19 mouse cellular contexts compared by ENCODE assay signal in the genomic region with DNA sequence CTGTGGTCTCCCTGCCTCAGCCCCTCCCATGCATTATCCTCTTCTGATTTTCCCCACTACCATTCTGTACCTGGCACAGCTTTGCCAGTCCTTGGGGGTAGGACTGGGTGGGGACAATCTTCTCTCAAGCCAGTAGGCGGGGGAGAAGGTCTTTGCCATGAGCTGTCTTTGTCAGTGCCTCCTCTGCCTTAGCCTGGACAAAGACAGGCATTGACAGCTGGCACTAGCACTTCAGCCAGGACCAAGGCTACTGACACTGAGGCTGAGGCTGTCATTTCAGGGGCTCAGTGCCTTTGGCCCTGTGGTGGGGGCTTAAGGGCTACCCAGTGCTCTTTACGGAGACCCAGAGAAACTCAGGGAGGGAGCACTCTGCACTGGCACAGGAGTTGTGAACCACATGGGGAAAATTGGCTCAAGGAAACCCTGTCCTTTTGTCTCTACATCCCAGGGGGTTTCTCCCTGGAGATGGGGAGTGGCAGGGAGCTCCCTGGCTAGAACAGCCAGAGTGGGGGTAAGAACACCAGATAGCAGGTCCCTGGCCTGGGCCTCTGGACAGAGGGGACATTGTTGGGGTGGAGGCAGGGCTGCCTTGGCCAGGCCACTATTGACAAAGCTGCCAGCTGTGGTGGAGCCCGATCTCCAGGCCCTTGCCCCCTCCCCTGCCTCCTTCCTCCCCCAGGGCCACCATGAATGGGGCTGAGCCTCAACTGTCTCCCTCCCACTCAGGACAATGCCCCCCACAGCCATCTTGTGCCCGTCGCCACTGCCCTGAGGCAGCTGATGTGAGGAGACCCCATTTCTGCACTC. TPM values are rescaled to one million over a fixed set of nuclear protein-coding genes. Genes with fewer than 3 reads are reported as not detected.
DNase-seq lines count a peak whose midpoint lies in the region; ATAC-seq and TF ChIP-seq lines count a peak whose summit lies in the region.
"Had no signal": no experiment of that assay in that cellular context is flagged by ENCODE, and none has a peak within 500 bp of the region (broad histone marks: within the 10 kb centered on the region; RNA-seq: fewer than 3 reads in every experiment).

A gene (plus strand): TSS at position 757 of the 807 bp plus-strand sequence.

- no peak within 1 kb of the TSS for H3K9ac ChIP-seq in midbrain, postnatal 0 days (replicated peaks; ENCODE audit: low read length, poor library complexity, severe bottlenecking)
- no peak within 1 kb of the TSS for H3K9ac ChIP-seq in midbrain, embryonic 14.5 days (replicated peaks; ENCODE audit: low read length)
- H3K9ac ChIP-seq: limb, embryonic 15.5 days; liver, embryonic 15.5 days; midbrain, embryonic 13.5 days had no signal

- no peak within 1 kb of the TSS for H3K4me3 ChIP-seq in midbrain, postnatal 0 days (ENCODE audit: low read depth, low read length)
- no peak within 1 kb of the TSS for H3K4me3 ChIP-seq in midbrain, embryonic 14.5 days (replicated peaks; ENCODE audit: low read depth, low read length)
- H3K4me3 ChIP-seq: embryonic facial prominence, embryonic 10.5 days; hindbrain, embryonic 10.5 days; limb, embryonic 15.5 days; liver, embryonic 15.5 days; midbrain, embryonic 13.5 days had no signal

- no peaks in the 10 kb centered on the region for H3K4me1 ChIP-seq in midbrain, postnatal 0 days (ENCODE audit: insufficient read depth, low read length)
- no peaks in the 10 kb centered on the region for H3K4me1 ChIP-seq in midbrain, embryonic 14.5 days (ENCODE audit: control insufficient read depth, insufficient read depth, low read length)
- H3K4me1 ChIP-seq: embryonic facial prominence, embryonic 10.5 days; limb, embryonic 15.5 days; liver, embryonic 15.5 days; midbrain, embryonic 13.5 days had no signal

- DNase-seq in frontal cortex, adult 2 months (ENCODE audit: extremely low spot score in 1 of 2, low spot score in 1 of 2), result no peak
- DNase-seq in frontal cortex, postnatal 14 days (ENCODE audit: low spot score in 2 of 2), result no peak
- DNase-seq in midbrain, postnatal 0 days (ENCODE audit: low spot score), result peak; percentile 27
- no peak for DNase-seq in midbrain, embryonic 14.5 days
- DNase-seq in layer of hippocampus, adult 18-20 months (ENCODE audit: low spot score in 2 of 2), result peak in 1 of 2 experiments; percentile 30
- no peak for DNase-seq in layer of hippocampus, postnatal 25 days (ENCODE audit: extremely low spot score in 1 of 2, low spot score in 1 of 2)
- no peak for DNase-seq in urinary bladder, postnatal 36 days (ENCODE audit: low spot score in 2 of 2)
- no peak for DNase-seq in kidney, postnatal 25 days
- DNase-seq: kidney, adult 8-10 months; kidney, postnatal 14 days; retina, postnatal 1 day; thymus, adult 18-20 months; thymus, postnatal 4 days had no signal

- H3K4me2 ChIP-seq in midbrain, postnatal 0 days (ENCODE audit: low read depth, low read length, poor library complexity, severe bottlenecking), result no peak within 1 kb of the TSS
- no peak within 1 kb of the TSS for H3K4me2 ChIP-seq in midbrain, embryonic 14.5 days (ENCODE audit: low read length)
- H3K4me2 ChIP-seq: limb, embryonic 15.5 days; liver, embryonic 15.5 days; midbrain, embryonic 13.5 days had no signal

- no peaks in the 10 kb centered on the region for H3K36me3 ChIP-seq in midbrain, postnatal 0 days (ENCODE audit: insufficient read depth, low read length)
- no peaks in the 10 kb centered on the region for H3K36me3 ChIP-seq in midbrain, embryonic 14.5 days (ENCODE audit: control insufficient read depth, insufficient read depth, low read length)
- H3K36me3 ChIP-seq: embryonic facial prominence, embryonic 10.5 days; hindbrain, embryonic 10.5 days; limb, embryonic 15.5 days; liver, embryonic 15.5 days; midbrain, embryonic 13.5 days had no signal

- WGBS in midbrain, postnatal 0 days, result 53% methylated on average over 5 of the region's 5 CpGs
- WGBS in midbrain, embryonic 14.5 days, result 58% methylated on average over 5 of the region's 5 CpGs

- ATAC-seq in midbrain, postnatal 0 days (ENCODE audit: low FRiP score), result peak; percentile 66
- ATAC-seq in midbrain, embryonic 14.5 days (ENCODE audit: low FRiP score, low TSS enrichment), result no peak
- ATAC-seq: lung, postnatal 0 days; midbrain, embryonic 13.5 days had no signal

- no peak for TF ChIP-seq CTCF in midbrain, postnatal 0 days (IDR thresholded peaks at IDR 0.05)

- no peaks in the 10 kb centered on the region for H3K9me3 ChIP-seq in midbrain, postnatal 0 days (ENCODE audit: low read length)
- H3K9me3 ChIP-seq in midbrain, embryonic 14.5 days (ENCODE audit: control insufficient read depth, low read length), result no peaks in the 10 kb centered on the region
- H3K9me3 ChIP-seq: embryonic facial prominence, embryonic 10.5 days; hindbrain, embryonic 10.5 days; limb, embryonic 15.5 days; liver, embryonic 15.5 days; midbrain, embryonic 13.5 days had no signal

- H3K27ac ChIP-seq in midbrain, postnatal 0 days (ENCODE audit: low read depth, low read length), result no peak within 1 kb of the TSS
- no peak within 1 kb of the TSS for H3K27ac ChIP-seq in midbrain, embryonic 14.5 days (replicated peaks; ENCODE audit: low read depth, low read length)
- H3K27ac ChIP-seq: embryonic facial prominence, embryonic 10.5 days; hindbrain, embryonic 10.5 days; limb, embryonic 15.5 days; liver, embryonic 15.5 days; midbrain, embryonic 13.5 days had no signal

- H3K27me3 ChIP-seq in midbrain, postnatal 0 days (ENCODE audit: insufficient read depth, low read length), result no peaks in the 10 kb centered on the region
- H3K27me3 ChIP-seq in midbrain, embryonic 14.5 days (ENCODE audit: control insufficient read depth, insufficient read depth, low read length), result no peaks in the 10 kb centered on the region
- H3K27me3 ChIP-seq: liver, embryonic 15.5 days; midbrain, embryonic 13.5 days had no signal

RNA-seq across cellular contexts. Expression of the gene that starts here (rescaled TPM):
- polyA plus RNA-seq in frontal cortex, adult 2 months (2012; rRNA removed), result 11.4 and 12.2 TPM in 2 replicates
- 1.5 and 4.0 TPM in 2 replicates for total RNA-seq in midbrain, postnatal 0 days (2014; rRNA removed)
- polyA plus RNA-seq in midbrain, postnatal 0 days (2015; fragmentation: Nextera tagmentation; extraction: Ambion mirVana), result 0.58 and 0.61 TPM in 2 replicates
- 0.12 and 0.19 TPM in 2 replicates for polyA plus RNA-seq in midbrain, embryonic 14.5 days (2014; fragmentation: Nextera tagmentation; extraction: Ambion mirVana)
- 10 to 100 TPM; 11.7 to 12.2 TPM for total RNA-seq in layer of hippocampus, adult 18-20 months (2021)
- 10 to 100 TPM; 15.8 to 18.2 TPM for total RNA-seq in layer of hippocampus, postnatal 25 days (2021)
